Mouse (Mus musculus) stomach, embryonic 15.5 days (tissue): Measurements from ENCODE around the gene Npas3. TPM values are rescaled to one million over a fixed set of nuclear protein-coding genes. Genes with fewer than 3 reads are reported as not detected.

Experiments
- ATAC-seq: fragments of 200-750 bp; cut with Nextera tagmentation; 2 replicates; pipeline ENCODE4 v1.8.0; 2017; ENCODE audit warnings: low read depth, moderate number of reproducible peaks, moderate TSS enrichment; ENCODE audit not compliant: insufficient read depth, low FRiP score
- H3K27ac ChIP-seq: fragments of 300-500 bp; sonication (generic); 2 replicates; pipeline ENCODE4 v1.5.1; 2015; ENCODE audit warnings: mild to moderate bottlenecking, inconsistent platforms
- H3K27me3 ChIP-seq: fragments of 300-500 bp; sonication (generic); replicated peaks from 2 replicates; pipeline ENCODE4 v1.6.1; 2015; ENCODE audit warnings: inconsistent platforms
- H3K36me3 ChIP-seq: fragments of 300-500 bp; sonication (generic); 2 replicates; pipeline ENCODE4 v1.6.1; 2015; ENCODE audit warnings: inconsistent platforms
- H3K4me1 ChIP-seq: fragments of 300-500 bp; sonication (generic); 2 replicates; pipeline ENCODE4 v1.6.1; 2015; ENCODE audit warnings: inconsistent platforms
- H3K4me2 ChIP-seq: fragments of 300-500 bp; sonication (generic); 2 replicates; pipeline ENCODE4 v1.6.1; 2015; ENCODE audit warnings: mild to moderate bottlenecking, inconsistent platforms
- H3K4me3 ChIP-seq: fragments of 300-500 bp; sonication (generic); replicated peaks from 2 replicates; pipeline ENCODE4 v1.5.1; 2015; ENCODE audit warnings: inconsistent platforms
- H3K9ac ChIP-seq: fragments of 300-500 bp; sonication (generic); 2 replicates; pipeline ENCODE4 v1.6.1; 2015; ENCODE audit warnings: inconsistent platforms
- H3K9me3 ChIP-seq: fragments of 300-500 bp; sonication (generic); 2 replicates; pipeline ENCODE4 v1.6.1; 2016; ENCODE audit warnings: inconsistent platforms
- WGBS: fragments of 180-500 bp; shearing (Covaris S2); methylation state at CpG from one replicate; pipeline ENCODE4 v1.1.7; 2015; 5-methylcytosine and 5-hydroxymethylcytosine counted together
- polyA plus RNA-seq: library from polyadenylated mRNA; unstranded; fragments of >200 nt; fragmentation: Nextera tagmentation; extraction: Ambion mirVana; gene quantifications from 2 replicates; pipeline ENCODE4 v1.2.1, GENCODE M21; 2015

Gene Npas3
- polyA plus RNA-seq, 1 experiment from 2014 or later: 3.0 TPM

GRCm38 (mm10) chr12:54110930-54111329 lies 862.5 kb downstream of the Npas3 start:
- Histone ChIP-seq H3K4me1 (no peaks in the 10 kb centered on the region), H3K27ac (no peak overlapping the region), H3K27me3 (no peaks in the 10 kb centered on the region), H3K4me2 (no peak overlapping the region), H3K9me3 (no peaks in the 10 kb centered on the region), H3K4me3 (no peak overlapping the region), H3K36me3 (no peaks in the 10 kb centered on the region), H3K9ac (no peak overlapping the region)
- 47% methylated on average over 3 of the region's 3 CpGs for WGBS
- no peak for ATAC-seq

GRCm38 (mm10) chr12:54120386-54120785 lies 871.9 kb downstream of the Npas3 start:
- Histone ChIP-seq H3K27ac (no peak overlapping the region), H3K36me3 (no peaks in the 10 kb centered on the region), H3K27me3 (no peaks in the 10 kb centered on the region), H3K4me2 (no peak overlapping the region), H3K9me3 (no peaks in the 10 kb centered on the region), H3K4me3 (no peak overlapping the region), H3K4me1 (no peaks in the 10 kb centered on the region), H3K9ac (no peak overlapping the region)
- ATAC-seq: no peak
- WGBS: 81% methylated on average over 1 of the region's 1 CpGs

GRCm38 (mm10) chr12:54121286-54121685 lies 872.8 kb downstream of the Npas3 start:
- no peaks in the 10 kb centered on the region for H3K4me1 ChIP-seq
- WGBS: 58% methylated on average over 3 of the region's 3 CpGs
- no peak overlapping the region for H3K4me3 ChIP-seq
- H3K27me3 ChIP-seq: no peaks in the 10 kb centered on the region
- ATAC-seq: no peak
- no peak overlapping the region for H3K27ac ChIP-seq
- no peaks in the 10 kb centered on the region for H3K9me3 ChIP-seq
- no peak overlapping the region for H3K9ac ChIP-seq
- H3K36me3 ChIP-seq: no peaks in the 10 kb centered on the region
- H3K4me2 ChIP-seq: no peak overlapping the region
